ENCODE assay signal across 25 mouse cellular contexts in the genomic region with DNA sequence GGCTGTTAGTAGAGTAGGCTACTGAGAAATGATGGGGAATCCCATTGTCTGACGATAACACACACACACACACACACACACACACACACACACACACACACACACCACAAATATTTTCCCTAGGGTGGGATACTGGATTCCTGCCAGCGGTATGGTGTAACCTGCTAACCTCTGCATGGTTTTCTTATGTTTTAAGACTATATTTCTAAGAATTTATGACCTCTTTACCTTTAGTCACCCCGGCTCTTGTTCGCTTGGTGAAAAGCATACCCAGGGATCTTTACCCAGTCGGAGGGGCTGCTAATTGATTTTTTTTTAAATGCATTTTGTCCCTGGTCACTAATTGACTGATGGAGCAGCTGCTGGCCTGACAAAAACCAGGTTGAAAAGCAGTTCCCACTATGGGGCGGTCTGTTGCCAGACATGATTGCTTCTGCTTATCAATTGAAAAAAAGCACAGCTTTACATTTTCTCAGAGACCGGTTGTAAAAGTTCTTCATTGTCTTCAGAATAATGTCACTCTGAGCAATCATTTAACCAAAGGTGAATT. TPM values are rescaled to one million over a fixed set of nuclear protein-coding genes. Genes with fewer than 3 reads are reported as not detected.
DNase-seq lines count a peak whose midpoint lies in the region; ATAC-seq and TF ChIP-seq lines count a peak whose summit lies in the region.
"Had no signal": no experiment of that assay in that cellular context is flagged by ENCODE, and none has a peak within 500 bp of the region (broad histone marks: within the 10 kb centered on the region; RNA-seq: fewer than 3 reads in every experiment).

No protein-coding gene starts in this region.

- H3K27ac ChIP-seq in intestine, embryonic 15.5 days = no peak overlapping the region
- H3K27ac ChIP-seq in intestine, postnatal 0 days (ENCODE audit: low read depth, low read length) = no peak overlapping the region
- no peak overlapping the region for H3K27ac ChIP-seq in limb, embryonic 10.5 days
- H3K27ac ChIP-seq: embryonic facial prominence, embryonic 13.5 days; forebrain, embryonic 13.5 days; gastrocnemius, adult 2 months; hindbrain, postnatal 0 days; limb, embryonic 13.5 days; liver, embryonic 14.5 days; midbrain, embryonic 13.5 days had no signal

- TF ChIP-seq CTCF in intestine, postnatal 0 days (IDR thresholded peaks at IDR 0.05; ENCODE audit: low read depth) = no peak

- H3K9me3 ChIP-seq in intestine, embryonic 15.5 days = no peaks in the 10 kb centered on the region
- no peaks in the 10 kb centered on the region for H3K9me3 ChIP-seq in intestine, postnatal 0 days (ENCODE audit: control insufficient read depth)
- no peaks in the 10 kb centered on the region for H3K9me3 ChIP-seq in limb, embryonic 10.5 days (replicated peaks)
- H3K9me3 ChIP-seq: embryonic facial prominence, embryonic 13.5 days; forebrain, embryonic 13.5 days; limb, embryonic 13.5 days; midbrain, embryonic 13.5 days had no signal

- peak; percentile 21 for DNase-seq in embryo, embryonic 11 days
- peak; percentile 66 for DNase-seq in limb, embryonic 10.5 days (ENCODE audit: low spot score)
- DNase-seq in cerebellum, adult 11-12 months = no peak
- no peak for DNase-seq in cerebellum, postnatal 14 days
- no peak for DNase-seq in thymus, adult 18-20 months
- DNase-seq: adrenal gland, adult 2 months; B cell, adult 2 months; cerebellum, adult 2 months; cerebellum, postnatal 36 days; gastrocnemius, adult 2 months; kidney, adult 8-10 months; kidney, postnatal 10 days; lung, embryonic 14.5 days; right cerebral cortex, postnatal 25 days; spleen, adult 18-20 months had no signal

- H3K27me3 ChIP-seq in intestine, embryonic 15.5 days (replicated peaks) = no peaks in the 10 kb centered on the region
- no peaks in the 10 kb centered on the region for H3K27me3 ChIP-seq in intestine, postnatal 0 days (replicated peaks; ENCODE audit: control insufficient read depth, insufficient read depth, low read length)
- H3K27me3 ChIP-seq in limb, embryonic 10.5 days (ENCODE audit: low read depth, poor library complexity, severe bottlenecking) = no peaks in the 10 kb centered on the region
- H3K27me3 ChIP-seq: CH12.LX; embryonic facial prominence, embryonic 13.5 days; forebrain, embryonic 13.5 days; limb, embryonic 13.5 days; midbrain, embryonic 13.5 days had no signal

- 27% methylated on average over 7 of the region's 7 CpGs for WGBS in intestine, embryonic 15.5 days
- 26% methylated on average over 7 of the region's 7 CpGs for WGBS in intestine, postnatal 0 days
- 37% methylated on average over 7 of the region's 7 CpGs for WGBS in limb, embryonic 10.5 days

- H3K4me3 ChIP-seq in intestine, embryonic 15.5 days (replicated peaks) = no peak overlapping the region
- H3K4me3 ChIP-seq in intestine, postnatal 0 days (ENCODE audit: low read depth, low read length) = no peak overlapping the region
- H3K4me3 ChIP-seq in limb, embryonic 10.5 days = no peak overlapping the region
- H3K4me3 ChIP-seq: embryonic facial prominence, embryonic 13.5 days; forebrain, embryonic 13.5 days; gastrocnemius, adult 2 months; limb, embryonic 13.5 days; midbrain, embryonic 13.5 days had no signal

- H3K36me3 ChIP-seq in intestine, embryonic 15.5 days = no peaks in the 10 kb centered on the region
- no peaks in the 10 kb centered on the region for H3K36me3 ChIP-seq in intestine, postnatal 0 days (ENCODE audit: control insufficient read depth, insufficient read depth)
- no peaks in the 10 kb centered on the region for H3K36me3 ChIP-seq in limb, embryonic 10.5 days
- H3K36me3 ChIP-seq: embryonic facial prominence, embryonic 13.5 days; G1E; limb, embryonic 13.5 days; midbrain, embryonic 13.5 days had no signal

- H3K4me1 ChIP-seq in intestine, embryonic 15.5 days (replicated peaks) = no peaks in the 10 kb centered on the region
- no peaks in the 10 kb centered on the region for H3K4me1 ChIP-seq in intestine, postnatal 0 days (replicated peaks; ENCODE audit: control insufficient read depth, insufficient read depth, low read length)
- H3K4me1 ChIP-seq in limb, embryonic 10.5 days = peaks cover 16% of the 10 kb centered on the region
- H3K4me1 ChIP-seq: embryonic facial prominence, embryonic 13.5 days; forebrain, embryonic 13.5 days had no signal

- ATAC-seq in intestine, embryonic 15.5 days = peak; percentile 56
- no peak for ATAC-seq in intestine, postnatal 0 days
- ATAC-seq: forebrain, embryonic 13.5 days; hindbrain, postnatal 0 days; midbrain, embryonic 13.5 days had no signal

- H3K4me2 ChIP-seq in intestine, embryonic 15.5 days (replicated peaks) = no peak overlapping the region
- no peak overlapping the region for H3K4me2 ChIP-seq in intestine, postnatal 0 days (replicated peaks; ENCODE audit: low read depth)
- H3K4me2 ChIP-seq: embryonic facial prominence, embryonic 13.5 days; forebrain, embryonic 13.5 days; limb, embryonic 13.5 days; lung, embryonic 14.5 days; midbrain, embryonic 13.5 days had no signal

- no peak overlapping the region for H3K9ac ChIP-seq in intestine, embryonic 15.5 days
- H3K9ac ChIP-seq in intestine, postnatal 0 days (ENCODE audit: low read depth, low read length) = no peak overlapping the region
- H3K9ac ChIP-seq: embryonic facial prominence, embryonic 13.5 days; forebrain, embryonic 13.5 days; limb, embryonic 13.5 days; liver, embryonic 14.5 days; lung, embryonic 14.5 days; midbrain, embryonic 13.5 days had no signal

RNA-seq across cellular contexts. Expression of a gene that starts 46.5 kb away (rescaled TPM):
- polyA plus RNA-seq in intestine, embryonic 15.5 days (2015; fragmentation: Nextera tagmentation; extraction: Ambion mirVana) = 15.5 and 16.4 TPM in 2 replicates
- polyA plus RNA-seq in intestine, postnatal 0 days (2015; fragmentation: Nextera tagmentation; extraction: Ambion mirVana) = 4.6 and 5.3 TPM in 2 replicates
- polyA plus RNA-seq in limb, embryonic 10.5 days (2016; fragmentation: Nextera tagmentation; extraction: Ambion mirVana) = 39.7 and 48.5 TPM in 2 replicates

Comparison
In these comparisons a context has a peak if more than half of its experiments do, and no peak if none do; other contexts are left out.
1. DNase-seq: peak in embryo, embryonic 11 days (single experiment) and limb, embryonic 10.5 days (single experiment); none in cerebellum, adult 11-12 months (single experiment), cerebellum, postnatal 14 days (0 of 2) and thymus, adult 18-20 months (0 of 2).